Mouse (Mus musculus): ENCODE data around the gene Cdc73.
"Not testable (repeated sequence)": the region's sequence is repeated elsewhere in the genome, so short reads cannot be mapped to it uniquely, and the experiment has no call there.

- not testable (repeated sequence) for TF ChIP-seq CTCF (IDR thresholded peaks at IDR 0.05; ENCODE audit: borderline replicate concordance, insufficient read depth, low read depth, low read length); POLR2A (IDR thresholded peaks at IDR 0.05; ENCODE audit: borderline replicate concordance, insufficient read depth, low read length)
Observed at GRCm38 (mm10) chr1:143716038-143716437, 13.3 kb upstream of the Cdc73 start, which contains the start of gene Glrx2.

Data from cerebellum, adult 2 months (tissue).